Mouse (Mus musculus): ENCODE measurements around the gene Pfkm. TPM values are rescaled to one million over a fixed set of nuclear protein-coding genes. Genes with fewer than 3 reads are reported as not detected.

The Pfkm gene
- polyA plus RNA-seq, 1 experiment from 2014 or later: 42.9 TPM

GRCm38 (mm10) chr15:98075034-98075433, 17.4 kb upstream of the Pfkm start:
- WGBS: 93% methylated on average over 16 of the region's 16 CpGs
- H3K4me1 ChIP-seq: no peaks in the 10 kb centered on the region
- H3K27me3 ChIP-seq (ENCODE audit: low read depth, poor library complexity, severe bottlenecking): no peaks in the 10 kb centered on the region
- no peaks in the 10 kb centered on the region for H3K9me3 ChIP-seq (replicated peaks)
- no peak overlapping the region for H3K4me3 ChIP-seq
- H3K36me3 ChIP-seq: peaks cover 99% of the 10 kb centered on the region
- DNase-seq (ENCODE audit: low spot score): no peak
- H3K27ac ChIP-seq: no peak overlapping the region

GRCm38 (mm10) chr15:98076901-98077300, 15.5 kb upstream of the Pfkm start:
- H3K9me3 ChIP-seq (replicated peaks): no peaks in the 10 kb centered on the region
- no peaks in the 10 kb centered on the region for H3K27me3 ChIP-seq (ENCODE audit: low read depth, poor library complexity, severe bottlenecking)
- 91% methylated on average over 6 of the region's 6 CpGs for WGBS
- H3K4me1 ChIP-seq: no peaks in the 10 kb centered on the region
- H3K4me3 ChIP-seq: no peak overlapping the region
- H3K27ac ChIP-seq: no peak overlapping the region
- no peak for DNase-seq (ENCODE audit: low spot score)
- H3K36me3 ChIP-seq: peaks cover 98% of the 10 kb centered on the region

GRCm38 (mm10) chr15:98088889-98089288, 3.5 kb upstream of the Pfkm start:
- H3K4me3 ChIP-seq: no peak overlapping the region
- no peaks in the 10 kb centered on the region for H3K9me3 ChIP-seq (replicated peaks)
- H3K27me3 ChIP-seq (ENCODE audit: low read depth, poor library complexity, severe bottlenecking): no peaks in the 10 kb centered on the region
- peaks cover 55% of the 10 kb centered on the region for H3K36me3 ChIP-seq
- 100% methylated on average over 1 of the region's 1 CpGs for WGBS
- peaks cover 20% of the 10 kb centered on the region for H3K4me1 ChIP-seq
- no peak for DNase-seq (ENCODE audit: low spot score)
- no peak overlapping the region for H3K27ac ChIP-seq

- WGBS: 84% methylated on average over 9 of the region's 9 CpGs
- Histone ChIP-seq H3K36me3 (peaks cover 48% of the 10 kb centered on the region), H3K27ac (no peak overlapping the region), H3K4me3 (no peak overlapping the region), H3K9me3 (replicated peaks) (no peaks in the 10 kb centered on the region), H3K4me1 (peaks cover 22% of the 10 kb centered on the region), H3K27me3 (ENCODE audit: low read depth, poor library complexity, severe bottlenecking) (no peaks in the 10 kb centered on the region)
- DNase-seq (ENCODE audit: low spot score): no peak
Observed at GRCm38 (mm10) chr15:98089421-98090183, 2.8 kb upstream of the Pfkm start.

- peaks cover 26% of the 10 kb centered on the region for H3K36me3 ChIP-seq
- WGBS: 40% methylated on average over 4 of the region's 4 CpGs
- no peaks in the 10 kb centered on the region for H3K9me3 ChIP-seq (replicated peaks)
- no peaks in the 10 kb centered on the region for H3K27me3 ChIP-seq (ENCODE audit: low read depth, poor library complexity, severe bottlenecking)
- H3K27ac ChIP-seq: no peak overlapping the region
- DNase-seq (ENCODE audit: low spot score): no peak
- peak overlapping the region; percentile 96 for H3K4me3 ChIP-seq
- H3K4me1 ChIP-seq: peaks cover 22% of the 10 kb centered on the region
Observed at GRCm38 (mm10) chr15:98091841-98092240, 548 bp upstream of the Pfkm start.

GRCm38 (mm10) chr15:98093121-98094011, 977 bp downstream of the Pfkm start, which contains the start of gene Senp1:
Gene Senp1 (minus strand): TSS chr15:98093744.
- 1% methylated on average over 58 of the region's 58 CpGs for WGBS
- H3K27me3 ChIP-seq (ENCODE audit: low read depth, poor library complexity, severe bottlenecking): no peaks in the 10 kb centered on the region
- DNase-seq (ENCODE audit: low spot score): peak; percentile 93
- H3K36me3 ChIP-seq: peaks cover 14% of the 10 kb centered on the region
- H3K9me3 ChIP-seq (replicated peaks): no peaks in the 10 kb centered on the region
- peak within 1 kb of the TSS; percentile 96 for H3K4me3 ChIP-seq
- peak within 1 kb of the TSS; percentile 98 for H3K27ac ChIP-seq
- H3K4me1 ChIP-seq: peaks cover 22% of the 10 kb centered on the region

GRCm38 (mm10) chr15:98094905-98095304, 2.5 kb downstream of the Pfkm start:
- peaks cover 2% of the 10 kb centered on the region; the same call in 1 of the 2 replicates for H3K36me3 ChIP-seq
- H3K27me3 ChIP-seq (ENCODE audit: low read depth, poor library complexity, severe bottlenecking): no peaks in the 10 kb centered on the region
- H3K4me3 ChIP-seq: no peak overlapping the region
- no peaks in the 10 kb centered on the region for H3K9me3 ChIP-seq (replicated peaks)
- WGBS: 92% methylated on average over 12 of the region's 12 CpGs
- no peak overlapping the region for H3K27ac ChIP-seq
- H3K4me1 ChIP-seq: peaks cover 22% of the 10 kb centered on the region
- no peak for DNase-seq (ENCODE audit: low spot score)

- no peaks in the 10 kb centered on the region for H3K36me3 ChIP-seq
- no peaks in the 10 kb centered on the region for H3K9me3 ChIP-seq (replicated peaks)
- H3K27ac ChIP-seq: no peak overlapping the region
- H3K27me3 ChIP-seq (ENCODE audit: low read depth, poor library complexity, severe bottlenecking): no peaks in the 10 kb centered on the region
- DNase-seq (ENCODE audit: low spot score): no peak
- 48% methylated on average over 3 of the region's 3 CpGs for WGBS
- no peak overlapping the region for H3K4me3 ChIP-seq
- H3K4me1 ChIP-seq: peaks cover 11% of the 10 kb centered on the region
Observed at GRCm38 (mm10) chr15:98096957-98097356, 4.6 kb downstream of the Pfkm start.

GRCm38 (mm10) chr15:98098519-98098918, 6.1 kb downstream of the Pfkm start:
- H3K4me1 ChIP-seq: peaks cover 5% of the 10 kb centered on the region; the same call in 1 of the 2 replicates
- no peak for DNase-seq (ENCODE audit: low spot score)
- H3K27ac ChIP-seq: no peak overlapping the region
- no peak overlapping the region for H3K4me3 ChIP-seq
- WGBS: 89% methylated on average over 9 of the region's 9 CpGs
- no peaks in the 10 kb centered on the region for H3K9me3 ChIP-seq (replicated peaks)
- H3K36me3 ChIP-seq: no peaks in the 10 kb centered on the region
- no peaks in the 10 kb centered on the region for H3K27me3 ChIP-seq (ENCODE audit: low read depth, poor library complexity, severe bottlenecking)

- Histone ChIP-seq H3K27me3 (ENCODE audit: low read depth, poor library complexity, severe bottlenecking) (no peaks in the 10 kb centered on the region), H3K27ac (no peak overlapping the region), H3K4me3 (no peak overlapping the region), H3K36me3 (no peaks in the 10 kb centered on the region), H3K9me3 (replicated peaks) (no peaks in the 10 kb centered on the region), H3K4me1 (peaks cover 4% of the 10 kb centered on the region; the same call in 1 of the 2 replicates)
- DNase-seq (ENCODE audit: low spot score): no peak
- 93% methylated on average over 6 of the region's 6 CpGs for WGBS
Observed at GRCm38 (mm10) chr15:98102401-98102800, 10.0 kb downstream of the Pfkm start.

- H3K36me3 ChIP-seq: 0 out of 2 replicates have a peak, but pooled peaks cover 2% of the 10 kb centered on the region
- H3K4me3 ChIP-seq: no peak overlapping the region
- H3K4me1 ChIP-seq: peaks cover 26% of the 10 kb centered on the region
- 93% methylated on average over 6 of the region's 6 CpGs for WGBS
- H3K9me3 ChIP-seq (replicated peaks): no peaks in the 10 kb centered on the region
- H3K27ac ChIP-seq: no peak overlapping the region
- DNase-seq (ENCODE audit: low spot score): no peak
- no peaks in the 10 kb centered on the region for H3K27me3 ChIP-seq (ENCODE audit: low read depth, poor library complexity, severe bottlenecking)
Observed at GRCm38 (mm10) chr15:98106506-98106905, 14.1 kb downstream of the Pfkm start.

GRCm38 (mm10) chr15:98107230-98107629, 14.8 kb downstream of the Pfkm start:
- no peak for DNase-seq (ENCODE audit: low spot score)
- Histone ChIP-seq H3K4me1 (peaks cover 26% of the 10 kb centered on the region), H3K36me3 (peaks cover 8% of the 10 kb centered on the region), H3K27ac (no peak overlapping the region), H3K4me3 (no peak overlapping the region), H3K27me3 (ENCODE audit: low read depth, poor library complexity, severe bottlenecking) (no peaks in the 10 kb centered on the region), H3K9me3 (replicated peaks) (no peaks in the 10 kb centered on the region)
- WGBS: 85% methylated on average over 6 of the region's 6 CpGs

Data from limb, embryonic 10.5 days (tissue).